Mouse (Mus musculus) T-helper 17 cell (primary cell): ENCODE measurements around the gene Dusp22.

Experiments
- in situ Hi-C, 2 experiments: fragments of 300-600 bp; cut with MboI, MseI; formaldehyde crosslinking; loops; 1 replicate in 1 of 2; 2 replicates in 1 of 2; pipeline ENCODE4 v1.15.1; 2025; ENCODE audit warnings: high pct_unique_total_duplicates in 2 of 2

Dusp22 gene

GRCm38 (mm10) chr13:30659613-30660505 lies at the start of gene Dusp22:
Gene Dusp22, plus strand, starts transcription at chr13:30659999.
- in situ Hi-C loops, result no loop called here

GRCm38 (mm10) chr13:30612079-30612794 lies 47.6 kb upstream of the Dusp22 start:
- in situ Hi-C loops, result no loop called here

GRCm38 (mm10) chr13:30619684-30620083 lies 40.1 kb upstream of the Dusp22 start:
- in situ Hi-C loops, result loop anchor here in 1 of 2 experiments (5.0 kb wide), 1 partner anchor 118 kb away; no protein-coding TSS in a partner anchor

- in situ Hi-C loops, result no loop called here
Observed at GRCm38 (mm10) chr13:30628195-30629048, 31.4 kb upstream of the Dusp22 start.

GRCm38 (mm10) chr13:30629794-30630410 lies 29.9 kb upstream of the Dusp22 start:
- in situ Hi-C loops, result no loop called here

GRCm38 (mm10) chr13:30632998-30633397 lies 26.8 kb upstream of the Dusp22 start:
- in situ Hi-C loops, result no loop called here

GRCm38 (mm10) chr13:30636453-30636852 lies 23.3 kb upstream of the Dusp22 start:
- in situ Hi-C loops, result no loop called here

- in situ Hi-C loops, result no loop called here
Observed at GRCm38 (mm10) chr13:30638378-30639115, 21.3 kb upstream of the Dusp22 start.

- in situ Hi-C loops, result no loop called here
Observed at GRCm38 (mm10) chr13:30642053-30642452, 17.7 kb upstream of the Dusp22 start.

GRCm38 (mm10) chr13:30648461-30648860 lies 11.3 kb upstream of the Dusp22 start:
- in situ Hi-C loops, result no loop called here

GRCm38 (mm10) chr13:30649197-30649596 lies 10.6 kb upstream of the Dusp22 start:
- in situ Hi-C loops, result no loop called here

GRCm38 (mm10) chr13:30650684-30651083 lies 9.1 kb upstream of the Dusp22 start:
- in situ Hi-C loops, result loop anchor here in 1 of 2 experiments (5.0 kb wide), 1 partner anchor 48 kb away; no protein-coding TSS in a partner anchor

- in situ Hi-C loops, result loop anchor here in 1 of 2 experiments (5.0 kb wide), 1 partner anchor 51 kb away; no protein-coding TSS in a partner anchor
Observed at GRCm38 (mm10) chr13:30653051-30653450, 6.7 kb upstream of the Dusp22 start.

GRCm38 (mm10) chr13:30654463-30654862 lies 5.3 kb upstream of the Dusp22 start:
- in situ Hi-C loops, result loop anchor here in 1 of 2 experiments (5.0 kb wide), 1 partner anchor 52 kb away; no protein-coding TSS in a partner anchor

- in situ Hi-C loops, result no loop called here
Observed at GRCm38 (mm10) chr13:30656909-30657308, 2.9 kb upstream of the Dusp22 start.

- in situ Hi-C loops, result no loop called here
Observed at GRCm38 (mm10) chr13:30657779-30658178, 2.0 kb upstream of the Dusp22 start.

GRCm38 (mm10) chr13:30658201-30658996 lies 1.4 kb upstream of the Dusp22 start:
- in situ Hi-C loops, result no loop called here

GRCm38 (mm10) chr13:30665261-30665660 lies 5.5 kb downstream of the Dusp22 start:
- in situ Hi-C loops, result no loop called here

GRCm38 (mm10) chr13:30666537-30666936 lies 6.7 kb downstream of the Dusp22 start:
- in situ Hi-C loops, result no loop called here
